Mouse (Mus musculus): ENCODE measurements at regions not wholly inside any gene's neighbourhood (a gene's known extent, or its start where the extent isn't known, plus 50 kb on each side); places are given as distances from the start of the nearest gene placed in this dataset.
A peak's percentile ranks its signal among the peaks of the same experiment; 100 is the strongest.

- no peak for DNase-seq (ENCODE audit: extremely low read depth, low read depth, low spot score)
Observed at GRCm38 (mm10) chr4:124446615-124447014, 164.0 kb downstream of the 3100002H09Rik start.

- no peak for DNase-seq (ENCODE audit: extremely low read depth, low read depth, low spot score)
Observed at GRCm38 (mm10) chr4:124443613-124444108, 166.9 kb downstream of the 3100002H09Rik start.

- DNase-seq (ENCODE audit: extremely low read depth, low read depth, low spot score), result no peak
Observed at GRCm38 (mm10) chr4:124443130-124443503, 167.5 kb downstream of the 3100002H09Rik start.

DNA sequence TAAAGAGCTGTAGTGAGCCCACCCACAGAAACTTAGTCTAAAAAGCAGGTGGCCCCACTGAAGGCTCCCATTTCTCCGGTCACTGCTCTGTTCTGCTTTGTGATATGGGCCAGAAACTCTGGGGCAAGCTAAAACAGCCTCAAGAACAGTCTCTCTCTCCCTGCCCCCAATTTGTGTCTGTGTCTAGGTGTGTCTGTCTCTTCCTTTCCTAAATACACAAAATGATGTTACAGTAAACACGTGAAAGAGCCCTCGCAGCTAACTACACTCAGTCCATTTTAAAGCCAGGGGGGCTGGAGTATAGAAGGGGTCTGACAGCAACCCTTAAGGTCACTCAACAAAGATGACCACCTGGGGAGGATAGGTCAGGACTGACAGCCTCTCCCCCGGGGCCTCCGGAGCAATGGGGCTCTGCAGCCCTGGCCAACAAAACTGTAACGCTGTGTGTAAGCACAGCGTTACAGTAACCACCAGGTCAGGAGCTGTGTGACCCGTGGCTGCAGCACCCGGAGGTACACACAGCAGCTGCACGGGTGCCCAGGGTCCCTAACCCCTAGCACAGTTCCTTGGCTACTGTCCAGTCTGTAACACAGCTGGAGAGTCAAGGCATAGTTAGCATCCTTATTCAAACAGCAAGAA, 168.0 kb downstream of the 3100002H09Rik start:
- no peak for DNase-seq (ENCODE audit: extremely low read depth, low read depth, low spot score)

- no peak for DNase-seq (ENCODE audit: extremely low read depth, low read depth, low spot score)
Observed at GRCm38 (mm10) chr4:124441737-124442487, 168.7 kb downstream of the 3100002H09Rik start.

GRCm38 (mm10) chr4:124435040-124435434, 175.6 kb downstream of the 3100002H09Rik start:
- no peak for DNase-seq (ENCODE audit: extremely low read depth, low read depth, low spot score)

- DNase-seq (ENCODE audit: extremely low read depth, low read depth, low spot score), result no peak
Observed at GRCm38 (mm10) chr4:124434059-124435039, 176.3 kb downstream of the 3100002H09Rik start.

GRCm38 (mm10) chr4:124433506-124433905, 177.1 kb downstream of the 3100002H09Rik start:
- peak; percentile 63 for DNase-seq (ENCODE audit: extremely low read depth, low read depth, low spot score)

GRCm38 (mm10) chr4:124431193-124431592, 179.4 kb downstream of the 3100002H09Rik start:
- no peak for DNase-seq (ENCODE audit: extremely low read depth, low read depth, low spot score)

GRCm38 (mm10) chr4:124428844-124429243, 181.8 kb downstream of the 3100002H09Rik start:
- DNase-seq (ENCODE audit: extremely low read depth, low read depth, low spot score), result peak; percentile 59

GRCm38 (mm10) chr4:124422406-124422805, 188.2 kb downstream of the 3100002H09Rik start:
- no peak for DNase-seq (ENCODE audit: extremely low read depth, low read depth, low spot score)

GRCm38 (mm10) chr4:124418431-124418830, 192.2 kb downstream of the 3100002H09Rik start:
- no peak for DNase-seq (ENCODE audit: extremely low read depth, low read depth, low spot score)

GRCm38 (mm10) chr4:124417176-124417575, 193.4 kb downstream of the 3100002H09Rik start:
- no peak for DNase-seq (ENCODE audit: extremely low read depth, low read depth, low spot score)

GRCm38 (mm10) chr4:124416266-124416665, 194.3 kb downstream of the 3100002H09Rik start:
- DNase-seq (ENCODE audit: extremely low read depth, low read depth, low spot score), result no peak

DNA sequence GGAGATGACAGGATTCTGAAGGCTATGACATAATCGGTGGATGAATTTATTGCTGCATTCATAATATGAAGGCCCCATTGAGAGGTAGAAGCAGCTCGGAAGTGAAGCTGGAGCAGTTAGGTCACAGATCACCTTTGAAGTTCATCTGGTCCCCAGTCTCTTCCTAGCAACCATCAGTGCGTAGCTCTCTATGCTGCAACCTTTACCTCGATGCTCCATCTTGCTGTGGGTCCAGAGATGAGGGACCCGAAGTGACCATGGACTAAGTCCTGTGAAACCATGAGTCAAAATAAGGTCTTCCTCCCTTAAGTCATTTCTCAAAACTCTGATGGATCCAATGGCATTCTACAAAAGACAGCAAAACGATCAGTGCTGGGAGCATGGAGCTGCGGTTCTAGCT, 196.2 kb downstream of the 3100002H09Rik start:
- DNase-seq (ENCODE audit: extremely low read depth, low read depth, low spot score), result no peak

DNA sequence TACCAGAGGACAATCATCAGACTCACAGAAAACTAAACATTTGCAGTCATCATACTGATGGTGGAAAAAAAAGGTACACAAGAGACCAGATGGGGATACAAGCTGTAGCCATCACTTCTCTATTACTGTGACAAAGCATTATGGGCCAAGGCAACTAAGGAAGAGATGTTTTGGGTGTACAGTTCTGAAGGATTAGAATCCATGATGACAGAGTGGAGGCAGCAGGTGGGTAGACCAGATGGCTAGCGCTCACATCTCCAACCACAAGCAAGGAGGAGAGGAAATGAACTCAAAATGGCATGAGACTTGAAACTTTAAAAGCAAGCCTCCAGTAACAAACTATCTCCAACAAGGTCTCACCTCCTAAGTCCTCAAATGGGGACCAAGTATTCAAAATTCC, 201.3 kb downstream of the 3100002H09Rik start:
- no peak for DNase-seq (ENCODE audit: extremely low read depth, low read depth, low spot score)

GRCm38 (mm10) chr4:124402075-124402474, 208.5 kb downstream of the 3100002H09Rik start:
- no peak for DNase-seq (ENCODE audit: extremely low read depth, low read depth, low spot score)

- DNase-seq (ENCODE audit: extremely low read depth, low read depth, low spot score), result no peak
Observed at GRCm38 (mm10) chr4:124400741-124401140, 209.9 kb downstream of the 3100002H09Rik start.

- DNase-seq (ENCODE audit: extremely low read depth, low read depth, low spot score), result no peak
Observed at GRCm38 (mm10) chr4:124400136-124400675, 210.4 kb downstream of the 3100002H09Rik start.

- no peak for DNase-seq (ENCODE audit: extremely low read depth, low read depth, low spot score)
Observed at GRCm38 (mm10) chr4:124398354-124398753, 212.2 kb downstream of the 3100002H09Rik start.
